Mouse (Mus musculus) cortical plate, adult 2 months (tissue): ENCODE measurements around the gene Hps5.
A peak's percentile ranks its signal among the peaks of the same experiment; 100 is the strongest.

Experiments
- CTCF ChIP-seq: fragments of 200-500 bp; IDR thresholded peaks from 2 replicates; pipeline ENCODE4 v1.5.1; 2011; ENCODE audit warnings: mild to moderate bottlenecking, control low read depth, low read length; ENCODE audit not compliant: insufficient read depth; ENCODE audit errors: extremely low read depth
- POLR2A ChIP-seq: fragments of 200-500 bp; IDR thresholded peaks from 2 replicates; pipeline ENCODE4 v1.6.1; 2011; ENCODE audit warnings: mild to moderate bottlenecking, low read length, control low read depth; ENCODE audit not compliant: insufficient read depth; ENCODE audit errors: extremely low read depth

GRCm38 (mm10) chr7:46795287-46796205, at the start of gene Hps5, which contains the start of gene Gtf2h1:
- TF ChIP-seq CTCF (no peak), POLR2A (peak; percentile 59; the same call in 1 of the 2 replicates)
